Mouse (Mus musculus) monocyte, adult 2 months (primary cell): ENCODE results near the gene Bcl2.

ENCODE experiments used
- DNase-seq, 2 experiments: peaks; one replicate each; pipeline ENCODE4 v3.0.0; 2022; ENCODE audit warnings: low spot score in 2 of 2, low read depth in 1 of 2

The Bcl2 gene

GRCm38 (mm10) chr1:106628279-106628678 lies 85.8 kb downstream of the Bcl2 start:
- DNase-seq: no peak

- DNase-seq: peak; percentile 62 to 70
These were observed 86.8 kb downstream of the Bcl2 start for GRCm38 (mm10) chr1:106627241-106627640.

GRCm38 (mm10) chr1:106620174-106620931 lies 93.7 kb downstream of the Bcl2 start:
- no peak for DNase-seq

GRCm38 (mm10) chr1:106618814-106619213 lies 95.3 kb downstream of the Bcl2 start:
- DNase-seq: no peak

GRCm38 (mm10) chr1:106616955-106617354 lies 97.1 kb downstream of the Bcl2 start:
- DNase-seq: no peak

- DNase-seq: no peak
These were observed 100.7 kb downstream of the Bcl2 start for GRCm38 (mm10) chr1:106613371-106613770.

GRCm38 (mm10) chr1:106612166-106613031 lies 101.7 kb downstream of the Bcl2 start:
- no peak for DNase-seq

- DNase-seq: no peak
These were observed 102.8 kb downstream of the Bcl2 start for GRCm38 (mm10) chr1:106611246-106611645.

- no peak for DNase-seq
These were observed 105.8 kb downstream of the Bcl2 start for GRCm38 (mm10) chr1:106608098-106608778.

- DNase-seq: no peak
These were observed 107.1 kb downstream of the Bcl2 start for GRCm38 (mm10) chr1:106606951-106607350.

GRCm38 (mm10) chr1:106603406-106603805 lies 110.7 kb downstream of the Bcl2 start:
- DNase-seq: no peak

GRCm38 (mm10) chr1:106602941-106603340 lies 111.1 kb downstream of the Bcl2 start:
- DNase-seq: no peak

- no peak for DNase-seq
These were observed 111.5 kb downstream of the Bcl2 start for GRCm38 (mm10) chr1:106602536-106602935.

- no peak for DNase-seq
These were observed 112.8 kb downstream of the Bcl2 start for GRCm38 (mm10) chr1:106601247-106601646.

GRCm38 (mm10) chr1:106600841-106601240 lies 113.2 kb downstream of the Bcl2 start:
- no peak for DNase-seq

GRCm38 (mm10) chr1:106598292-106598583 lies 115.8 kb downstream of the Bcl2 start:
- DNase-seq: no peak

- DNase-seq: no peak
These were observed 116.3 kb downstream of the Bcl2 start for GRCm38 (mm10) chr1:106597575-106598291.

- DNase-seq: no peak
These were observed 117.7 kb downstream of the Bcl2 start for GRCm38 (mm10) chr1:106596380-106596779.

GRCm38 (mm10) chr1:106595286-106595885 lies 118.7 kb downstream of the Bcl2 start:
- DNase-seq: no peak

- DNase-seq: no peak
These were observed 122.8 kb downstream of the Bcl2 start for GRCm38 (mm10) chr1:106591180-106591774.
